Mouse (Mus musculus) kidney, adult 11 months (tissue): Measurements from ENCODE around the gene Slc4a11.
"Not testable (repeated sequence)": the region's sequence is repeated elsewhere in the genome, so short reads cannot be mapped to it uniquely, and the experiment has no call there.

ENCODE experiments used
- DNase-seq: peaks from one replicate; pipeline ENCODE4 v3.0.0; 2022

Gene Slc4a11

DNA sequence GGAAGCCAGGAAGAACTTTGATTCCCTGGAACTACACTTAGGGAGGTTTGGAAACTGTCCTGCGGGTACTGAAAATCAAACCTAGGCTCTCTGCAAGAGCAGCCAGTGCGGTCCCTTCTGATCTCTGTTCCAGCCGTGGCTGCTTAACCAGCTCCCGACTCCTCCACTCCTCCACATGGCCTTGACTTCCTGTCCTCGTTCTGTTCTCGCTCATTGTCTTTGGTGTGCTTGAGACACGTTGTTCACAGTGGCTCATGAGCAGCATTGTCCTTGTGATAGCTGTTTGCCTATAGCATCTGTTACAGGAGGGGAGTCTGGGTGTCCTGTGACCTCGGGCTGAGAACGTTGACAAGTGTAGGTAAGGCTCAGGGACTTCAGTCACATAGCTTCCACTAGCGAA lies 20.1 kb downstream of the Slc4a11 start:
- no peak for DNase-seq

DNA sequence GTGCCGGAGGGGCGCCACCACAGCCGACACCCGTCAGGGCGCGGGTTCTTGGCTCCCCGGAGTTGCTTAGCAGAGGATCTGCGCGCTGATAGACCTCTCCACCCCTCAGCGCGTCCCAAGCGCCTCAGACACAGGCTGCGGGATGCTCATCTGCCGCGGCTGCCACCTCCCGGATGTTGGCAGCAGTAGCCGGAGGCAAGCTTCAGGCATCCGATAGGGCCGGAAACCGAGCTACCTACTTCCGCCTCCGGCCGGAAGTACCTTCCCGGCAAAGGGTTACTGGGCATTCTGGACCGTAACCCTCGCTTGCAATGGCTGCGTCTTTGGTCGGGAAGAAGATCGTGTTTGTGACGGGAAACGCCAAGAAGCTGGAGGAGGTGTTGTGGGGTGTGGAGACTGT lies 29.8 kb downstream of the Slc4a11 start, which contains the start of gene Itpa:
Gene Itpa, plus strand, starts transcription at position 52 of the 400 bp plus-strand sequence.
- peak; percentile 85 for DNase-seq

DNA sequence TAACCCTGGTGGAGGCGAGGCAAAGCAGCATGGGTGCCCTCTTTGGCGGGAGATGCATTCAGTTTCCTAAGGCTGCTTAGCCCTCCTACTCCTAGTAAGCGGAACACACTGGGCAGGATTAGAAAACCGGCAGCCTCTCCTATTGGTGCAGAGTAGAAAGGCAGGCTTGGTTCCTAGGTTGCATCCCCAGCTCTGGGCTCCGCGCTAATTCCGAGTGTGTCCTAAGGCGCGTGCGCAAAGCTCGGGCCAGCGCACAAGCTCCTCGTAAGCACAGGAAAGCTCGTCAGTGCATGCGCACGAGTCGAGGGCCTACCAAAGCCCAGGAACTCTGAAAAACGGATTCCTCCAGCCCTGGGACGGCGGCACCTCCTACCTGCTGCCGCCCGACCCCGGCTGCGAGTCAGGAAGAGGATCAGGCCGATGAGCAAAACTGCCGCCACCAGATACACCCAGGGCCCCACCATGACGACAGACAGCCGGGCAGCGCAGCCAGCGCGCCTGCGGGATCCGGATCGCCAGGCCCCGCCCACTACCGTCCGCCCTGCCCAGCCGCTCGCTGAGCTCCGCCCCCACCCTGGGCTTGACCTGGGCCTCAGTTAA lies 33.1 kb downstream of the Slc4a11 start, which contains the start of gene Ddrgk1:
Gene Ddrgk1, minus strand, starts transcription at position 558 of the 600 bp plus-strand sequence.
- DNase-seq: peak; percentile 94

DNA sequence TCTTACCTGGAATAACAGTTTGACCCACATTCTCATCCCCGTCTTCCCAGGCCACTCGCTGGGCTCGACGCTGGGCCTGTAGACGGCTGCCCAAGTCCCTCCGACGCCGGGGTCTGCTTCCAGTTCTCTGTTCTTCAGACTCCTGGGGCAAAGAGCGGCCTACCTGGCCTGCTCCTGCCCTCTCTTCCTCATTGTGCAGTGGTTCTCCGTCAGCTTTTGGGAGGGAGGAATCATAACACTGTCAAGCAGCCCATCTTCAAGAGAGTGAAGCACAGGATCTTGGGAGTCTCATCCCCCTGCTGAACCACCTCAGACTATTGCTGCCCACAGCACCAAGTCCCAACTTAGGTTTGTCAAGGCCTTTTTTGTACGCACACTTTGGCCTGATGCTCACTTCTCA lies 34.0 kb downstream of the Slc4a11 start:
- no peak for DNase-seq

DNA sequence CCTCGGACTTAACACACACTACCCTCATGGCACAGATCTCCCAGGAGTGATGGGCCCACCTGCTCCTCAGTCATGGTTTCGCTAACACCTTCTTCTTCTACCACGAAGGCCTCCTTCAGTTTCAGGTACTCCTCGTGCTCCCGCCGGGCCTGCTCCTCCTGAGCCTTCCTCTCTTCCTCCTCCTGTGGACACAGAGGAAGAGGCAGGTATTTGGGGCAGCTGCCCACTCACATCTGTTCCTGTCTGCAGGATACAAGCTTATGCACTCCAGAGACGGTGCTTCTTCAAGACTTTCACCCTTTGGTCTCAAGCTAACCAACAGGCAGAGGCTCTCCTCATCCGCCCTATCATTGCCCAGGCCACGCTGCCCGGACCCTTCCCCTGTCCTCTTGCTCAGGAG lies 38.8 kb downstream of the Slc4a11 start:
- no peak for DNase-seq

DNA sequence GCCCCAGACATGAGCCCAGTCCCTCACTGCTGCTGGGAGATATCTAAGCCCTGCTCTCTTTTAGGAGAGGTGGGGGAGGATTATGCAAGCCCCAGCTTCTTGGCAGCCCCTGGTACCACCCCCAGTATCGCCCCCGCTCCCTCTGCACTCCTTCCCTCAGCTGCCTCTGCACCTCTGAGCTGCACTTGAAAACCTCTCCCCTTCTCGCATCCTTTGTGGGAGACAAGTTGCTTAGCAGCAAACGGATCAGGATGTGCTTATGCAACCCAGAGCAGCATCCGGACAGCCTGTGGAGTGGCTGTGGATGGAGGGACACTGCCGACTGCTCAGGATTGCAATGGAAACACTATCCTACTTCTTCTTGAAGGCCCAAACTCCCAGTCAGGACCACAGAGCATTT lies 39.8 kb downstream of the Slc4a11 start:
- no peak for DNase-seq

DNA sequence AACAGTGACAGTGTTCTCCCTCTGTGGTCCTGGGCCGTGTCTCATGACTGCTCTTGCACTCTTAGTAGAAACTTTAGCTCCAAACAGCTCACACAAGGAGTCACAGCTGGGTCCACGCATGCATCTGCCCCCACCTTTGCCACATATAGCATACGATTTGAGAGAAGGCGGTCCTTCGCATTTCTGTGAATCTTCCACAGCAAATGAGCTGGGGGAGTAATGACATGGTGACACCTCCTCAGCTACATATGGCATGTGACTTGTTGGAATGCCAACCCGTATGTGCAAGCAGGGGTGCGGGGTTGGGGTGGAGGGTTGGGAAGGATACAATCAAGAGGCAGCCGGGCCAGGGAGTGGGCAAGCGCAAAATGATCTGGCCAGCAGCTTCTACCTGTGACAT lies 40.8 kb downstream of the Slc4a11 start:
- no peak for DNase-seq

DNA sequence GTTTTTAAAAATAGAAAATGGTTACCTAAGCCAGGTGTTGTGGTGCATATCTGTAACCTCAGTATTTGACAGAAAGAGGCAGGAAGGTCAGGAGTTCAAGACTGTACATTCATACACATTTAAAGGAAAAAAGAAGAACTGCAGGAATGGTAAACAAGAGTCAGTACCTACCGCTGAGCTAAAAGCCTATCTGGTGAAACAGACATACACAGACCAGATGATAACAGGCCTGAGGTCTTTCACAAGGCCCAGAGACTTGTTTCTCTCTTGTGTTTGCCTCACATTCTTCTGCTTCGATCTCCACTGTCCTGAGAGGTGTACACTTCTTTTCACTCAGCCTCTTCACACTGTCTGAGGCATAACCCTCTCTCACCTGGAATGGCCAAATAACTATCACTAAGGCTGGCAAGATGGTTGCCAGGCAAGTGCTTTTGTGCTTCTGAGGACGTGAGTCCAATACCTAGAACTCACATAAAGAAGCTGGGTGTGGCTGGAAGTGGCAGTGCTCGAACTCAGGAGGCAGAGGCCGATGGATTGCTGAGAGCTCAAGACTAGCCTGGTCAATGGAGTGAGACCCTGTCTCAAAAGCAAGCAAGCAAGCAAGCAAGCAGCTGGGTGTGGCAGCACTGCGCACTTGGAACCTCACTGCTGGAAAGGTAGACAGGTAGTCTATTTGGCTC lies 41.5 kb downstream of the Slc4a11 start:
- DNase-seq: no peak

DNA sequence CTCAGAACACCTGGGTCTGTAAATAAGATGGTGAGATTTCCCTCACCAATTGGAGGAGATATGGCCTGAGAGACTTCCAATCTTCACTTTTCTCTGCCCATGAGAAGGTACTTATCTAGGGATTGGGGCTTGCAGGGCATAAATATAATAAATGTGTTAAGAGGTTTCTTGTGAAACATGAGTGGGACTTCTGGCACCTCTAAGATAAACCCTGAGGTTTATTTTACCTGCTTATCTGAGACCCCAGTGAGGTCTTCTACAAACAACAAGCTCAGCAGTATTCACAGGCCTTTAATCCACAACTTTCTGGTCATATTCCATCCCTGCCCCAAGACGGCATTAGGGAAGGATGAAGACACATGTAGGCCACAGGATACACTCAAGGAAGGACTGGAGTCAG lies 43.6 kb downstream of the Slc4a11 start:
- no peak for DNase-seq

DNA sequence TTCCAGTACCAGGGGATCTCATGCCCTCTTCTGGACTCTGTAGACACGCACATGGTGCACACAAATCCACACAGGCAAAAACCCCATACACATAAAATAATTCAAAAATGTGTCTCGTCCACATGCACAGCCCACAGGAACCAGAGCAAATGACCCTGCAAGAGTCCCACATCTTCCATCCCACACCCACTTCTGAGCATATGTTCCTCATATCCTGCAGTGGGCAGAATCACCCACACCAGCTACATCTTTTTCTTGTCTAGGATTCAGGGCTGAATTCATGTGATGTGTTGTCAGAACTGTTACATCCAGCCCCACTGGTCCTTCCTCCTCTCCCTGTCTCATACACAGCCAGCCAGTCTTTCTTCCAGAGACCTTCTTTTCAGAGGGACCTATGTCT lies 44.0 kb downstream of the Slc4a11 start:
- DNase-seq: no peak

DNA sequence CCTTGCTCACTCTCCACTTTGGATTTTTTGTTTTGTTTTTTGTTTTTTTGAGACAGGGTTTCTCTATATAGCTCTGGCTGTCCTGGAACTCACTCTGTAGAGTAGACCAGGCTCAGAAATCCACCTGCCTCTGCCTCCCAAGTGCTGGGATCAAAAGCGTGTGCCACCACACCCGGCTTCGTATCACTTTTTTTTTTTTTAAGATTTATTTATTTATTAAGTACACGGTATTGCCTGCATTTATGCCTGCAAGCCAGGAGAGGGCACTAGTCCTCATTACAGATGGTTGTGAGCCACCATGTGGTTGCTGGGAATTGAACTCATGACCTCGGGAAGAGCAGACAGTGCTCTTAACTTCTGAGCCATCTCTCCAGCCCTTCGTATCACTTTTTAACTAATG lies 48.3 kb downstream of the Slc4a11 start:
- DNase-seq: not testable (repeated sequence)

DNA sequence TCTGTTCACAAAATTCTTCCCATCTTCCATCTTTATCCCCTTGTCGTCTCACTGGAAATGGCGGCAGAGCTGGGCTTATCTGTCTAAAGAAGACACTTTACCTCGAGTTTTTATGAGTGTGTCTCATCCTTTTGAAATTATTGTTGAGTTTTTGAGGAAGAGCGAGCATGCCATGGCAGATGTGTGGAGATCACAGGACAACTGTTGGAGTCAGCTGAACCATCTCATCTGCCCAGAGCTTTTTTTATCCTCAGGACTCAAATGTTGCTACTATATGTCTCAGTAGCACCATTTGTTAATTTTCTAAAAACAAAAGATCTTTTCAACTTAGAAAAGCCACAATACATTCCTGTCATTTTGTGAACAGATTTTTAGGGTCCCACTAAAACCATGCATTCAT lies 52.1 kb downstream of the Slc4a11 start:
- no peak for DNase-seq

DNA sequence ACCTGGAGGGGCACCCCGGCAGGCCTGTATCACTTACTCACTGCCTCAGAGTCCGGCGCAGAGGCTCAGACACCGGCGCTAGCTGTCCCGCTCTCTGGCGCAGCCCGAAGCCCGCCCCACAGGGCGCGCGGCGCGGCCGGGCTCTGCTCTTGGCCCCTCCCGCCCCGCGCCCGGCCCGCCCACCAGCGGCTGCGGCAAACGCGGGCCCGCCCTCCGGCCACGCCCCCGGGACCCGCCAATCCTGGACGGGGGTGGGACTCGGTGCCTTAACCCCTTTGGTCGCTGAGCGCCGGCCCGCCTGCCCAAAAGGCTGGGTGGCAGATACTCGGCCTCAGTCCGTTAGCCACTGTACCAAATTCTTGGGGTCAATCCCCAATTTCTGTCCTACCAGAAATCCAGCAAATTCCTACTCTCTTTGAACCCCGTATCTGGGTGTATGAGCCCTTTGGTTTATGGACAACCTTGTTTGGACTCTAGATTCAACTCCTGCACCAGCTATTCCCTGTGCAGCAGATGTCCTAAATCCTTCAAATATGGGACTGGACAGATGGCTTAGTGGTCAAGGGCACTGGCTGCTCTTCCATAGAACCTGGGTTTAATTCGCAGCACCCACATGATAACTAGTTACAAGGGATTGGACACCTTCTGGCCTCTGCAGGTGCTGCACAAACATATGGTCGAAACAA lies 54.5 kb downstream of the Slc4a11 start, which contains the start of gene Lzts3:
Gene Lzts3, minus strand, starts transcription at position 120 of the 686 bp plus-strand sequence.
- DNase-seq: peak; percentile 92

DNA sequence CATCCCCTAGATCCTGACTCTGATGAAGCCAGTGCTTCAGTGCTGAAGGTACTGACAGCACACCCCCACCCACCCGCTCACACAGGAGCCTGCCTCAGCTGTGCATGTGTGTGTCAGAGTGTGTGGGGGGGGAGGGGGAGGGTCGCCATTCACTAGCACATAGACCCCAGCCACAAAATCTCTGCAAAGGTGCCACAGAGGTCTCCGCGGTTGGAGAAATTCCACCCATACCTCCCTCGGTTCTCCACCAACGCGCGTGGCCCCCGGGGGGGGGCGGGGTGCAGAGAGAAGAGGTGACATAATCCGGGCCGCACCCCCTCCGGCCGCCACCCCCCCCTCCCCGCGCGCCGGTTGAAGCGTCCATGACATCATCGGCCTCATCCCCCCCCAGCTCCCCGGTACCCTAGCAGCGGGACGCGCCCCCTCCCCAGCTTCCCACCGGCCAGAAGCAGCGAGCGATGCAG lies 55.1 kb downstream of the Slc4a11 start:
- DNase-seq: peak; percentile 35

DNA sequence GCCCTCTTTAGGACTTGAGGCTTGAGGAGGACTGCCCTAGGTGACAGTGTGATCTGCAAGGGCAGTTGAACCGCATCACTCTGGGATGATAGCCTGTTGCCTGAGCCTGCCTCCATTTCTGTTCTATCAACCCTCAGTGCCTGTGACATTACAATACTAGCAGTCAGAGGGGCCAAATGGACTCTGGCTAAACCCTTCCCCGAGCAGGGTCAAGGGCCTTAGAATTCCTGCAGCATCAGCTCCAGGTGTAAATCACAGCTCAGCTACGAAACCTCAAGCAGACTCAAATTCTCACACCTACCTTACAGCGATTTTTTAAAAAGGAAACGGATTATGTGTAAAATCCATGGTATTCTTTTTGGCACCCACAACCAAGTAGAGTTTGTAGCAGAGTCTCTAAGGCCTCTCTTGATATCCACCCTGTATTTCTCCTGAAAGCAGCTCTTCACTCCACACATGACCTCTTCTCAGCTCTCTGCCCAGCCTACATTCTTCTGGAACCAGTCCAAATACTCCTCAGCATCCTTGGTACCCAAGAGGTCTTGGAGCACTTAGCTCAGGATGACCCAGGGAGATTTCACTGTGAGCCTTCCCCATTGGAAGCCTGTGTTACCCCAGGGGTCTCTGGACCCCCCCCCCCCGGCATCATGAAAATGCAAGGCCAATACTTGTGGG lies 55.8 kb downstream of the Slc4a11 start:
- DNase-seq: peak; percentile 62

DNA sequence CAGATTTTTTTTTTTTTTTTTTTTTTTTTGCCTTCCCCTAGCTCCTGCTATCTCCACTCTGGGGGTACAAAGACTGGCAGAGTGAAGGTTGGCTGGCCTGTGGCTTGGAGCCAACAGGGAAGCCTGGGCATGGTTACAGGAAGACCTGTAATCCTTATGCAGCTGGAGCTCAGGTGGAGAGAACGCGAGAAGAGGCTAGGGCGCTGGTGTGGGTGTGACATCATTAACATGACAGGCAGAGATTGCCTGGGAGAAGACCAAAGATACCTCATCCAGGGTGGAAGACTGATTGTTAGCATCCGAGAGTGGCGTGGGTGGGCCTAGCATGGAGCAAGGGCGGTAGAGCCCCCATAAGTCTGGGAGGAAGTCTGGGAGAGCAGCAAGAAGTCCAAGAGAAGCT lies 58.0 kb downstream of the Slc4a11 start:
- peak; percentile 69 for DNase-seq

DNA sequence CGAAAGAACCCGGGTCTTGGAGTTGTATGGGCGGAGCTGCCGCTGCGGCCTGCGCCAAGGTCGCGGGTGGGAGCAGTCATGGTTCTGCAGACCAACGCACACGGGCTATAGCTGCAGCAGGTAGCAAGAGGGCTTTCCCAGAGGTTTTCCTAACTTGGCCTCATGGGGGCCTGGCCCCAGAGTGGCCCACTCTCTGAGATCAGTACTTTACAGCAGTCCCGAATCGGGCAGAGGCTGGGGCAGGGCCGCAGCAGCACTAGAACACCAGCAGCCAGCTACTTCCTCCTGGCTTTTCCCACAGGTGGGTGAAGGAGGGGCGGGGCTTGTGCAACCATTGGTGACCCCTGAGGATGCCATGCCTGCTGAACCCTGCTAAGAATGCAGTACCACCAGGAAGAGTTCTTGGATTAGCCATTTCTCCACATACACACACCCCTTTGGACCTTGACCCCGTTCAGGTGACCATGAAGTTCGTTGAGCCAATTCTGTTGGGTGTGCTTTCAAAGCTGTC lies 59.2 kb downstream of the Slc4a11 start:
- peak; percentile 97 for DNase-seq

DNA sequence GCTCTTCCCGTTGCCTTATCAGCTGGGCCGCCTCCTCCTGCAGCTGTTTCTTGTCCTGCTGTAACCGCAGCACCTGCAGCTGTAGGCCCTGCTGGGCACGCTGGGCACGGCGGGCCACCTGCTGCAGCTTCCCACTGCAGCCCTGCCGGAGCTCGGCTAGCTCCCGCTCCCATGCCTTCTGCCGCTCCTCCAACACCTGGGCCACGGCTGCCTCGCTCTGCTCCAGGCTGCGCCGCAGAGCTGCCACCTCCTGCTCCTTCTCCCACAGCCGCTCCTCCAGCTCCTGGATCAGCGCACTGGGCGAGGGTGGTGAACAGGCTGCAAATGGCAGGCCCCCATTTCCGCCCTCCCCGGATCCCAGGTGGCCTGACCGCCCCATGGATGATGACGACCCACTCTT lies 61.5 kb downstream of the Slc4a11 start:
- DNase-seq: no peak

DNA sequence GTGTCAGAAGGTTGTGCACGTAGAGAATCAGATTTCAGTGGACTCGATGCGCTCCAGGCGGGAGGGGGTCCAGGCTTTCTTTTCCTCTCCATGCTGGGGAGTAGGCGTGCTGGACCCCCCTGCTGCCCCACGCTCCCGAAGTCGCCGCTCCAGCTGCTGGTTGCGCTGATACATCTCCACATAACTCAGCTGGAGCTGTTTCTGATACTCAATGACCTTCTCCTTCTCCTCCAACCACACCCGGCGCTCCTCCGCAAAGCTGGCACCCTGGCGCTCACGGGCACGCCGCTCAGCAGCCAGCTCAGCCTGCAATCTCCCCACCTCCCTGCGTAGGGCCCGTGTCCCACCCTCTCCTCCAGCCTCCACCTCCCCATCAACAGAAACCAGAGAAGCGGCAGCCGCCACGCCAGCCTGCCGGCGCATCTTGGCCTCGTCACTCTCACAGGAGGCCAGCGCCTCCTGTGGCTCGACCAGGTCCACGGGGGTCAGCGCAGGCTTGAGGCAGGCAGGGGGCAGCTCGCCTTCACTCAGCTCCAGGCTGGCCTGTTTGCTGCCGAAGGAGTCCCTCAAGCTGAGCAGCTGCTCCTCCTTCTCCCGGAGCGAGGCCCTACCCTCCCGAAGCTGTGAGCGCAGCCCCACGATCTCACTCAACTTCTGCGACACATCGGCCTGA lies 62.4 kb downstream of the Slc4a11 start:
- DNase-seq: no peak
